Mouse (Mus musculus) bone marrow macrophage, adult 2 months (primary cell): ENCODE results near the gene Hspb1.

Experiments used
- CTCF ChIP-seq: IDR thresholded peaks from 2 replicates; pipeline ENCODE4 v1.5.1; 2012; ENCODE audit warnings: low read depth, mild to moderate bottlenecking, low read length, moderate library complexity
- POLR2A ChIP-seq: IDR thresholded peaks from 2 replicates; pipeline ENCODE4 v1.6.1; 2012; ENCODE audit warnings: mild to moderate bottlenecking, low read depth, low read length, borderline replicate concordance

- TF ChIP-seq POLR2A (no peak), CTCF (no peak)
Measured at GRCm38 (mm10) chr5:135903058-135903457, 15.3 kb downstream of the Hspb1 start.
